8 mouse cellular contexts compared by ENCODE assay signal in genomic region chr10:117216793-117217192, GRCm38 (mm10). TPM values are rescaled to one million over a fixed set of nuclear protein-coding genes. Genes with fewer than 3 reads are reported as not detected.
A peak's percentile ranks its signal among the peaks of the same experiment; 100 is the strongest.
DNase-seq lines count a peak whose midpoint lies in the region; ATAC-seq lines count a peak whose summit lies in the region.

No protein-coding gene starts in this region.

- DNase-seq in cerebellum, postnatal 14 days: peak; percentile 52 to 68
- no peak for DNase-seq in cerebellum, adult 9-11 months
- peak; percentile 23 to 31 for DNase-seq in left cerebral cortex, postnatal 25 days (ENCODE audit: low spot score in 2 of 2)
- no peak for DNase-seq in left cerebral cortex, adult 11 months (ENCODE audit: low spot score)
- DNase-seq in adrenal gland, postnatal 36 days: peak; percentile 36 to 66
- DNase-seq in splenic B cell, adult 2 months (ENCODE audit: low read depth, low spot score): peak; percentile 87

- ATAC-seq in hindbrain, embryonic 16.5 days: peak; percentile 28; the same call in 1 of the 2 replicates

- no peak overlapping the region for H3K4me3 ChIP-seq in hindbrain, embryonic 16.5 days (ENCODE audit: low read length)
- H3K4me3 ChIP-seq in macrophage (ENCODE audit: inconsistent target): no peak overlapping the region

- H3K36me3 ChIP-seq in hindbrain, embryonic 16.5 days (ENCODE audit: control insufficient read depth, insufficient read depth, low read length): peaks cover 49% of the 10 kb centered on the region
- peaks cover 19% of the 10 kb centered on the region for H3K36me3 ChIP-seq in macrophage (ENCODE audit: inconsistent target)
- peaks cover 11% of the 10 kb centered on the region for H3K36me3 ChIP-seq in splenic B cell, adult 2 months (ENCODE audit: control insufficient read depth, insufficient read depth, low read length, poor library complexity, severe bottlenecking)

- peaks cover 34% of the 10 kb centered on the region; the same call in 1 of the 2 replicates for H3K79me2 ChIP-seq in macrophage (ENCODE audit: inconsistent target)

- no peaks in the 10 kb centered on the region for H3K4me1 ChIP-seq in hindbrain, embryonic 16.5 days (ENCODE audit: control insufficient read depth, insufficient read depth, low read depth, low read length)

- H3K9me3 ChIP-seq in hindbrain, embryonic 16.5 days (ENCODE audit: control insufficient read depth, low read length): no peaks in the 10 kb centered on the region

- H3K9ac ChIP-seq in hindbrain, embryonic 16.5 days (ENCODE audit: low read depth, low read length): no peak overlapping the region

- no peak overlapping the region for H3K4me2 ChIP-seq in hindbrain, embryonic 16.5 days (ENCODE audit: low read length)

- no peak overlapping the region for H3K27ac ChIP-seq in hindbrain, embryonic 16.5 days (ENCODE audit: low read depth, low read length)
- peak overlapping the region; percentile 65; the same call in 1 of the 2 replicates for H3K27ac ChIP-seq in macrophage

- intact Hi-C loops in left cerebral cortex, postnatal 25 days (cut with DNase I): loop anchor here (10.0 kb wide), 1 partner anchor 262 kb away; the partner anchor contains the start of gene Rab3ip

- 67% methylated on average over 5 of the region's 5 CpGs for WGBS in hindbrain, embryonic 16.5 days
- 77% methylated on average over 4 of the region's 5 CpGs for WGBS in macrophage (ENCODE audit: missing documents)

- H3K27me3 ChIP-seq in hindbrain, embryonic 16.5 days (replicated peaks; ENCODE audit: control insufficient read depth, insufficient read depth, low read length): no peaks in the 10 kb centered on the region
- no peaks in the 10 kb centered on the region for H3K27me3 ChIP-seq in splenic B cell, adult 2 months (ENCODE audit: control insufficient read depth, insufficient read depth, low read length, poor library complexity, severe bottlenecking)

RNA-seq across cellular contexts. Expression of gene Yeats4, which starts 7.5 kb away (rescaled TPM):
- 10 to 100 TPM; 53.5 to 56.4 TPM for total RNA-seq in left cerebral cortex, postnatal 25 days (2021)
- total RNA-seq in adrenal gland, postnatal 36 days (2021): 10 to 100 TPM; 38.9 to 42.3 TPM
- polyA plus RNA-seq in hindbrain, embryonic 16.5 days (2015; fragmentation: Nextera tagmentation; extraction: Ambion mirVana): 82.9 and 83.3 TPM in 2 replicates
- total RNA-seq in macrophage (2018; cell fraction: chromatin; rRNA removed): 10 to 100 TPM in 25 of 26 experiments, 1 to 10 TPM in 1; 9.6 to 23.5 (median 14.8) TPM
- 10 to 100 TPM; 30.7 to 54.9 (median 39.1) TPM for total RNA-seq in macrophage (2018; cell fraction: cytosol; rRNA removed)
- 10 to 100 TPM; 16.0 to 33.8 (median 21.8) TPM for total RNA-seq in macrophage (2018; cell fraction: nucleus; rRNA removed)
- 55.6 to 78.5 TPM (median 58.7 TPM) in 3 replicates for polyA plus RNA-seq in macrophage (2018)

RNA-seq across cellular contexts. Expression of gene 9530003J23Rik, which starts 21.7 kb away (rescaled TPM):
- total RNA-seq in left cerebral cortex, postnatal 25 days (2021): not detected
- total RNA-seq in adrenal gland, postnatal 36 days (2021): not detected
- polyA plus RNA-seq in hindbrain, embryonic 16.5 days (2015; fragmentation: Nextera tagmentation; extraction: Ambion mirVana): not detected in 2 replicates
- not detected for total RNA-seq in macrophage (2018; cell fraction: chromatin; rRNA removed)
- not detected for total RNA-seq in macrophage (2018; cell fraction: cytosol; rRNA removed)
- total RNA-seq in macrophage (2018; cell fraction: nucleus; rRNA removed): not detected
- not detected in 3 replicates for polyA plus RNA-seq in macrophage (2018)

Comparison
In these comparisons a context has a peak if more than half of its experiments do, and no peak if none do; other contexts are left out.
1. DNase-seq: peak in cerebellum, postnatal 14 days (2 of 2), left cerebral cortex, postnatal 25 days (2 of 2), adrenal gland, postnatal 36 days (2 of 2) and splenic B cell, adult 2 months (single experiment); none in cerebellum, adult 9-11 months (single experiment) and left cerebral cortex, adult 11 months (single experiment).